Mouse (Mus musculus) heart, embryonic 11.5 days (tissue): ENCODE measurements around the gene Snrpa. TPM values are rescaled to one million over a fixed set of nuclear protein-coding genes. Genes with fewer than 3 reads are reported as not detected.
A peak's percentile ranks its signal among the peaks of the same experiment; 100 is the strongest.

ENCODE experiments used
- microRNA counts: library from miRNA; unstranded; fragments of <30 nt; microRNA quantifications from one replicate; lab custom pipeline; 2015
- microRNA-seq: library from miRNA; unstranded; fragments of <30 nt; microRNA quantifications from one replicate; pipeline ENCODE4, GENCODE M21; 2016; ENCODE audit warnings: borderline number of aligned reads
- polyA plus RNA-seq: library from polyadenylated mRNA; unstranded; fragments of >200 nt; fragmentation: Nextera tagmentation; extraction: Ambion mirVana; gene quantifications from 2 replicates; pipeline ENCODE4 v1.2.1, GENCODE M21; 2014

Snrpa gene
- polyA plus RNA-seq, 1 experiment from 2014 or later = 210 TPM

MicroRNAs encoded within 50 kb of the gene (microRNA counts, 519-probe panel; counts per million panel counts)
- microRNA mmu-miR-1191 (lab: Ali Mortazavi, UCI) = 32.2 counts per million

Small RNAs within 50 kb of the gene (microRNA-seq; reads per million reads assigned to microRNA genes)
- gene Mir1191 = 2.5 reads per million, percentile 29 among the genes with 10 or more reads in this experiment
- 0.61 reads per million for gene Mir3101

Other genes with a start within 250 kb of the Snrpa start
- not detected in 2 replicates for gene Cyp2a12, start 167.2 kb downstream of the Snrpa start, polyA plus RNA-seq
- gene Cyp2f2, start 76.4 kb downstream of the Snrpa start, polyA plus RNA-seq = not detected in 2 replicates
- 0.13 TPM in 1 of 2 replicates, not detected in the other for gene Cyp2t4, start 42.6 kb downstream of the Snrpa start, polyA plus RNA-seq
- 27.4 and 29.0 TPM in 2 replicates for gene Egln2, start 29.5 kb downstream of the Snrpa start, polyA plus RNA-seq
- 44.3 and 49.7 TPM in 2 replicates for gene Rab4b, start 17.4 kb downstream of the Snrpa start, polyA plus RNA-seq
- 0.67 TPM in 1 of 2 replicates, not detected in the other for gene Gm21983, start 15.2 kb downstream of the Snrpa start, polyA plus RNA-seq
- gene Mia, start 15.1 kb downstream of the Snrpa start, polyA plus RNA-seq = 0.34 and 0.44 TPM in 2 replicates
- 2.3 and 3.5 TPM in 2 replicates for gene BC024978, start 490 bp downstream of the Snrpa start, polyA plus RNA-seq
- 2.8 and 3.2 TPM in 2 replicates for gene Itpkc, start 32.4 kb upstream of the Snrpa start, polyA plus RNA-seq
- gene Coq8b, start 36.8 kb upstream of the Snrpa start, polyA plus RNA-seq = 9.1 and 10.6 TPM in 2 replicates
- gene Numbl, start 62.2 kb upstream of the Snrpa start, polyA plus RNA-seq = 3.4 and 4.6 TPM in 2 replicates
- gene Ltbp4, start 141.4 kb upstream of the Snrpa start, polyA plus RNA-seq = 28.9 and 31.5 TPM in 2 replicates
- gene Shkbp1, start 159.7 kb upstream of the Snrpa start, polyA plus RNA-seq = 33.3 and 34.1 TPM in 2 replicates
- gene Gm20479, start 161.1 kb upstream of the Snrpa start, polyA plus RNA-seq = 1.6 and 2.1 TPM in 2 replicates